Mouse (Mus musculus): Measurements from ENCODE around the gene Bst2.
"Not testable (repeated sequence)": the region's sequence is repeated elsewhere in the genome, so short reads cannot be mapped to it uniquely, and the experiment has no call there.

Bst2 gene

DNA sequence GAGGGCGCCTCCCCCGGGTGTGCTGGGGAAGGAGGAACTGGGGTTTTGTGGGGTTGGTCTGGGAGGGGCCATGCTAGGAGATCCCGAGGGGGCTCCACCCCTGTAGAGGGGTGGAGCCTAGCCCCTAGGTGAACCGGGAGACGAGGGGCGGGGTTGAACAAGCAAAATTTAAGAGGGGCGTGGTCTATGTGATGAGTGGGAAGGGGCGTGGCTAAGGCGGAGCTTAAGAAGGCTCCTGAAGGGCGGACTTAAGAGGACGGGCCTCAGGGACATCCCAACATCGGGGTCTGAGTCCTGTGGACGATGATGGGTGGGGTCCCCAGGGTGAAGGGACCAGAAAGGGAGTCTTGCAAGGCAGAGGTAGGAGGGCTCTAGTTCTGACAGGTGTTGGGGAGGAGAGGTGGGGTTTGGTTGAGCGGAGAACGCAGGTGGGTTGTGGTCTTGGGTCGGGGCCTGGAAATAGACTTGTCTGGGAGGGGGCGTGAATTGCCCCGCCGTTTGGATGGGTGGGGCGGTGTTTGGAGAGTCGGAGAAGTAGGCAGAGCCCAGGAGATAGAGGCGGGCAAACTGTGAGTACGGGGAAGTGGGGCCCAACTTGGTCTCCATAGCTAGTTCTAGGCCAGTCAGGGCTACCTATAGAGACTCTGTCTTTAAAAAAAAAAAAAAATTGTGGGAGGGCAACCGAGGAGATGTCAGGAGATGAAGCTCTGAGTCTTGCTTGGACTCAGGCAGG lies 21.9 kb upstream of the Bst2 start:
- no peak for DNase-seq (ENCODE audit: low spot score)

DNA sequence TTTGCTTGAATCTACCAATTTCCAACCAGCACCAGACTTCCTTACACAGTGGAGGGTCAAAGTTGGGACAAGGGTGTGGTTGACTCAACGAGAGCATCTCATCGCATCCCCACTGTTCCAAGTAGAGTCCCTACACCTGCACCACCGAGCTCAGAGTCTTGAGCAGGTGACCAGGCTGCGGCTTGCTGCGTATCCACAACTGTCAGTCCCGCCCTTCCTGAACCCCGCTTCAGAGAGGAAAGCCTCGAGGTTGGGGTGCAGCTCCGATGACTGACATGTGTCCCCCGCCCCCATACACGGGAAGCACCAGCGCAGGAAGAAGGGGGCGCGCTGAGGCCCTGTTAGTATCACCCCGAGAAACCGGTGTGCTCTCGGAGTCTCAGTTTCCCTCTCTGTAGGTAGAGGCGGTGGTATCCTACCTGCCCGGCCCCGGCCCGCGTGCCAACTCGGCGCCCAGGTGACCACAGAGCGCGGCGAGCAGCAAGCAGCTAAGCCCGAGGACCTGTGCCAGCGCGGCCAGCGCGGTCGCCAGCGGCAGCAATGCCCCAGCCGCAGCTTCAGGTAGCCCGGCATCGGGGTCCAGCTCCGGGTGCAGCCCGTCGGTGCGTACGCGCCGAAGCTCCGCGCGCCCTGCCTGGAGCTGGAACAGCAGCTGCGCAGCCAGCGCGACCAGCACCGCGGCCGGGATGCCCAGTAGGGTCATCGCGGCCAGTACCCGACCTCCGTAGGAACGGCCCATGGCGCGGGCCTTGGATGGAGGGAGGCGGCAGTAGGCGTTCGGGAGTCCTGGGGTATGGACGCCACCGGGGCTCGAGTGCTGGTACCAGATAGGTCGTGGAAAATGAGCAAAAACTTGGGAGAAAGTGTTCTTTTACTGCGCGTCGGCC lies 21.1 kb upstream of the Bst2 start, which contains the start of gene Tmem221:
Tmem221 (minus strand) TSS at position 801 of the 887 bp plus-strand sequence.
- DNase-seq (ENCODE audit: low spot score): no peak

DNA sequence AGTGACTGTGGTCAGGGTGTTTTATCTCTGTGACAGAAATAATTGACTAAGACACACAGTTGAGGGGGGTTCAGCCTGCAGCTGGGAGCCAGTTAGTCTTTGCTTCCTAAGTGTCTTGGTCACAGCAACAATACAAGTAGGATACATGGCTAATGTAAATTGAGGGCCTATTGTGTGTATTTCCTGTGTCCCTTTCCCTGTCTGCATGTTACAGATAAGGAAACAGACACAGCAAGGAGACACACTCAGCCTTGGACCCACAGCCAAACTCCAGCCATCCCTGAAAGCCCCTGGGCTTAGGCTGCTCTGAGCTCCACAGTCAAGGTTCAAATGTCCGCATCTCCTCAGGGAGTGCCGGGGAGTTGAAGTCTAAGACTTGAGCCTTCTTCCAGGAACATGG lies 17.4 kb upstream of the Bst2 start:
- no peak for DNase-seq (ENCODE audit: low spot score)

DNA sequence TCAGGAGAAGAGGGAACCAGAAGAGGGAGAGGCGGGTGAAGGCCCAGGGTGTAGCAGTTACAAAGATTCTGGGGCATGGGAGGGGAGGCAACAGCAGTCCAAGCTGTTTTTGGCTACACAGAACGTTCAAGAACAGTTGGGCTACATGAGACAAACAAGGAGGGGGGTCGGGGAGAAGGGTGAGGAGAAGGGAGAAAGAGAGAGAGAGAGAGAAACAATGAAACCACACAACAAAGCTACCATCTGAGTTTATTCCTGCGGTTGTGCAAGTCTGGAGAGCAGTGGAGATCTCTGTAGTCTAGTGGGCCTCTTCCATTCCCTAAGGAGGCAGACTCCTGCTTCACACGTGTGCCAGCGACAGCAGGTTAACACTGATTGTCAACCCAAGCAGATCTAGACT lies 16.7 kb upstream of the Bst2 start:
- DNase-seq (ENCODE audit: low spot score): no peak

DNA sequence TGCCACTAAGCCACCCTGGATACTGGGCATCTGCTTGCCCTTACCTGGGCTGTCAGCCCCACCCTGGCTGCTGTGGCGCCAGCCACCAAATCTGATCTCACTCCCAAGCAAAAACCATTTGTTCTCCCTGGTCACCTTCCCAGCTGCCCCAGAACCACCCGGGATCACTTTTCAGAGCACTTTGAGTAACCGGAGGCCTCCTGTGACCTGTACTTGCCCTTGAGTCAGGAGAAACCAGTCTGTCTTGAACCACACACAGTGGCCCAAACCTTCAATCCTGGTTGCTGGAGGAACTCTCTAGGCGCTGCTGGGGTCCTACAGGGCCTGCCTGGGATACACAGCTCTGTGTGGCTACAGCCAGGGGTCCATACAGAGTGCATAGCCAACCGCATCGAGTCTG lies 15.5 kb upstream of the Bst2 start:
- no peak for DNase-seq (ENCODE audit: low spot score)

DNA sequence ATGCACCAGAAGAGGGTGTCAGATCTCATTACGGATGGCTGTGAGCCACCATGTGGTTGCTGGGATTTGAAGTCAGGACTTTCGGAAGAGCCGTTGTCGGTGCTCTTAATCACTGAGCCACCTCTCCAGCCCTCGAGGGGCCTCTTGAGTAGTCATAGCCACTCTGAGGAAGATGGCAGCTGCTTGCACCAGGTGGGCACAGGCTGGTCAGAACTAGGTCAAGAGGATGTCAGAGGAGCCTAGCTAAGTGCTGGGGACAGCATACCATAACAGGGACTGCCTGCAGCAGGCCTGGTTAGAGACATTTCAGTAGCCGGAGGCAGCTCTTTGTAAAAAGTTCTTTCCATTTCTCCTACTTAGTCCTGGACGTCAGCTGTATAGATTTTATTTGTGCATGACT lies 13.5 kb upstream of the Bst2 start:
- DNase-seq (ENCODE audit: low spot score): no peak

GRCm38 (mm10) chr8:71547590-71547989 lies 10.3 kb upstream of the Bst2 start:
- DNase-seq (ENCODE audit: low spot score): no peak

- no peak for DNase-seq (ENCODE audit: low spot score)
Observed at GRCm38 (mm10) chr8:71545053-71545452, 7.8 kb upstream of the Bst2 start.

- no peak for DNase-seq (ENCODE audit: low spot score)
Observed at GRCm38 (mm10) chr8:71543755-71544154, 6.5 kb upstream of the Bst2 start.

GRCm38 (mm10) chr8:71542632-71543343 lies 5.5 kb upstream of the Bst2 start, which contains the start of gene Mvb12a:
Gene Mvb12a, plus strand, starts transcription at chr8:71542922.
- DNase-seq (ENCODE audit: low spot score): peak; percentile 98

DNA sequence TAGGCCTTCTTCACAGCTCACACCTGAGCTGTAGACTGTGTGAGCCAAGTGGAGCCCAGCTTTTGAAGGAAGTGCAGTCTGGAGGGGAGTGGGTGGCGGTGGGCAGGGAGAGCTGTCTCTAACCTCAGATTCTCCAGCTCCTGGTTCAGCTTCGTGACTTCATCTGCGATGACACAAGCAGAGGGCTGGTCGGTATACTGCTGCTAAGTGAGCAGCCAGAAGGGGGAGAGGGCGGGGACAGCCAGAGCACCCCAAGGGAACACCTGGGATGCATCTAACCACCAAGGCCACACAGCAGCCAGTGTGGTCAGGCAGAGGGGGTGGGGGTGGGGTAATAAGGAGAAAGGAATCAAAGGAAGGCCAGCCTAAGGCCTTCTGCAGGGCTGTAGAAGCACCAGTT lies 1.6 kb downstream of the Bst2 start:
- DNase-seq (ENCODE audit: low spot score): no peak

DNA sequence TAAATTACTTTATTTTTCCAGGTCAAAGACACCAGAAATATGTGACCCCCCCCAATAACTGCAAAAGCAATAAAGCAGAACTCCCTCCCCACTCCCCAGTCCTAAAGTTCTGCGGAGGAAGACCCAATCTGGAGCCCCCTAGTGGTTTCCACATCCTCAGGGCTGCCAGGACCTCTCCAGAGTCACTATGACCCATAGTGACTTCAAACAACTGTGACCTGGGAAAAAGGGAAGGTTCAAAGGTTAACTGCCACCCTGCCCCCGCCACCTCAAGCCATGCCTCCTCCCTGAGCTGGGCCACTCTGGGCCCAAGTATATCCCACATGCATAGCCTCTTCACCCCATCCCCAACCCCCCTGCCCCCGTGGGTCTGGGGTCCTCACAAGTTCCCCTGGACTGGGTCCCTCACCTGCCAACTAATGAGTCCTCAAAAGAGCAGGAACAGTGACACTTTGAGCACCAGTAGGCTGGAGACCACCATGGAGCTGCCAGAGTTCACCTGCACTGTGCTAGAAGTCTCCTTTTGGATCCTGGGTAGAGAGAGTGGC lies 2.9 kb downstream of the Bst2 start:
- no peak for DNase-seq (ENCODE audit: low spot score)

DNA sequence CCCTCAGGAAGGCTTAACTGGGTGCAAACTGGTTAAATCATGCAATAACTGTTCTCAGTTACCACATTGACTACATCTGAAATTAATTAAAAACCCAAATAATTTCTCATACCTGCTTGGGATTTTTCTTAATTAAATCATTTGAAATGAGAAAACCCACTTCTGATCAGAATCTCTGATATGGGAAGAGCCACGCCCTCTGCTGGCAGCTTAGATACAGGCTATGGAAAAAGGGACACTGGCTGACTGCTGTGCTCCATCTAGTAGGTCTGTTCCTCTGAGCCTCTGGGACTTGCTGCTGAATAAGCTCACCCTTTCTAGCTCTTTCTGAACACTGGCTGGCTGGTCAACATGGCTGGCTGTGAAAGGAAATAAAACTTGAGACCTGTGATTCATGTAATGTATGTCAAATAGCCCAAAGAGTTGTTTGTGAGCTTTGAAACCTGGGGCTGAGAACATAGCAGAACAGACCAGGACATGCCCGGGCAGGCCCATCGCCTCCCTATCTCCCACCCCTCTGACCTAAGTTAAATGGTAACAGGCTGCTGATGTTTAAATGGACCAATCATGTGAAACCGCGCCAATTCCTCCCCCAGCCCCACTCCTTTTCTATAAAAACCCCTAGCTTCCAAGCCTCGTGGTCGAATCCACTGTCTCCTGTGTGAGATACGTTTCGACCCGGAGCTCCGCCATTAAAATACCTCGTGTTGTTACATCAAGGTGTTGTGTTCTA lies 6.4 kb downstream of the Bst2 start:
- not testable (repeated sequence) for DNase-seq (ENCODE audit: low spot score)

- DNase-seq (ENCODE audit: low spot score): no peak
Observed at GRCm38 (mm10) chr8:71528362-71529073, 8.7 kb downstream of the Bst2 start.

DNA sequence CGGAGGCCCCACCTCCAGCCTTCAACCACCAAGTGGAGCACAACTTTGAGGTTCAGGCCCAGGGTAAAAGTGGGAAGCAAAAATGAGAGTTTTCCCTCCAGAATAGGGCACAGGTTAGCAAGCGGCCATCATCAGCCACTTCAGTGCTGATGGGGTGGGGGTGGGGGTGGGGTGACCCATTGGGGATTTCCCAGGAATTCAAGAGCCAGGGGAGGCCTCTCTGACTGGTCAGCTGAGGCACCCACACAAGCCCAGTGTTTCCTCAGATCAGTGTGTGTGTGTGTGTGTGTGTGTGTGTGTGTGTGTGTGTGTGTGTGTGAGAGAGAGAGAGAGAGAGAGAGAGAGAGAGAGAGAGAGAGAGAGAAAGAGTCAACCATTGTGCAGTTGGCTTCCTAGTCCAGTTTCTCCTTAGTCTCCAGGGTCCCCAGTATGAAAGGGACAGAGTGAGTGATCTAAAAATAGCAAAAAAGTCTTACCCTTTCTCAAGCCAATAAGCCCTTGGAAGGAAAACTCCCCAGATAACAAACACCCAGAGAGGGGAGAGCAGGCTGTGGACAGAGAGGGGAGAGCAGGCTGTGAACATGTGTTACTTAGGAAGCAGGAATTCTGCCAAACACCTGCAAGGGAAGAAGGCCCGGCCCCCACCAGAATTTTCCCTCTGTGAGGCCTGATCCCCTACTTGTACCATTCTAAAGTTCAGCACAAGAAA lies 9.9 kb downstream of the Bst2 start:
- DNase-seq (ENCODE audit: low spot score): no peak

GRCm38 (mm10) chr8:71526272-71526671 lies 11.0 kb downstream of the Bst2 start:
- no peak for DNase-seq (ENCODE audit: low spot score)

DNA sequence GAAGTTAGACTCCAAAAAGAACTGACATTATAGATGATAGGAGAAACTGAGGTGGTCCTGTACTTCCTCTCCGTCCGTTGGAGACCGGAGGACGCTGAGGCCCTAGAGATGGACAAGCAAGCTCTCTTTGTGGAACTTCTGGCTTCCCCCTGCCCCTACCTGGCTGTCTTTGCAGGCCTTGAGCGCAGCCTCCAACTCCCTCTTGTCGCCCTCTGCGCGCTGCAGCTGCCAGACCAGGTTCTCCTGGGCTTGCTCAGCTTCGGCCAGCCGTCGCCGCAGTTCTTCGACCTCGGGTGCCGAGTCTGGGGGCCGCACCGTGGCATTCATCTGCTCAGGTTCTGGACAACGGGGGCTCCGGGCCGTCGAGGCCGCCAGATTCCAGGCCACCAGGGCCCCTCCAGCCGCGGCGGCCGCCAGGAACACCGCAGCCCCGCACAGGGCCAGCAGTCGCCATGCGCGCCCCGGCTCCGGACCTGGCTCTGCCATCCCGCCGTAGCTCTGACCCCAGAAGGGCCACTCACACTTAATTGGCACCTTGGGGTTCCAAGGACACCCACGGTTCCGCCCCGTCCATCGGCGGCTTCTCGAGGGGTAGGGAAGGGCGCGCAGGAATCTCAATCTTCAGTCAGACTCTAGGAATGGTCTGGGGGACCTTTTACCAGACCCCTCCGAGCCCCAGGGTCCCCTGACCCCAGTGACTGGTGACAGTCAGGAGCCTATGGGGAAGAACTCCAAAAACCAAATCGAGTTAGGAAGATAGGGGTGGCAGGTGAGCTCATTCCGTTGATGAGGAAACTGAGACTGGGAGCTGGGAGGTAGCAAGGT lies 11.8 kb downstream of the Bst2 start, which contains the start of gene Ccdc194:
Ccdc194 (minus strand) TSS at position 486 of the 825 bp plus-strand sequence.
- no peak for DNase-seq (ENCODE audit: low spot score)

- DNase-seq (ENCODE audit: low spot score): peak; percentile 86
Observed at GRCm38 (mm10) chr8:71521634-71522033, 15.6 kb downstream of the Bst2 start.

Measured in left cerebral cortex, adult 11 months (tissue).